ENCODE assay signal across 10 mouse cellular contexts in genomic region chr15:11909875-11910274, GRCm38 (mm10). TPM values are rescaled to one million over a fixed set of nuclear protein-coding genes. Genes with fewer than 3 reads are reported as not detected.
DNase-seq lines count a peak whose midpoint lies in the region; ATAC-seq and TF ChIP-seq lines count a peak whose summit lies in the region.
"Had no signal": no experiment of that assay in that cellular context is flagged by ENCODE, and none has a peak within 500 bp of the region (broad histone marks: within the 10 kb centered on the region; RNA-seq: fewer than 3 reads in every experiment).

No protein-coding gene starts in this region.

- H3K4me2 ChIP-seq in kidney, postnatal 0 days (ENCODE audit: low read length) = no peak overlapping the region

- no peak overlapping the region for H3K9ac ChIP-seq in kidney, postnatal 0 days (ENCODE audit: low read depth, low read length)

- peaks cover 6% of the 10 kb centered on the region for H3K27me3 ChIP-seq in kidney, postnatal 0 days (ENCODE audit: insufficient read depth, low read length)

- no peak overlapping the region for H3K27ac ChIP-seq in kidney, postnatal 0 days

- peak; percentile 75 for TF ChIP-seq CTCF in kidney, postnatal 0 days (IDR thresholded peaks at IDR 0.05; ENCODE audit: low read depth)

- no peak overlapping the region for H3K4me3 ChIP-seq in kidney, postnatal 0 days (replicated peaks; ENCODE audit: low read depth, low read length)

- H3K9me3 ChIP-seq in kidney, postnatal 0 days (replicated peaks; ENCODE audit: low read length) = no peaks in the 10 kb centered on the region

- H3K36me3 ChIP-seq in kidney, postnatal 0 days (ENCODE audit: insufficient read depth, low read length) = no peaks in the 10 kb centered on the region

- DNase-seq in cerebellum, postnatal 14 days = peak; percentile 9 to 24
- no peak for DNase-seq in cerebellum, postnatal 25 days
- peak; percentile 78 for DNase-seq in kidney, postnatal 0 days (ENCODE audit: low spot score)
- DNase-seq in kidney, adult 18-20 months = no peak
- peak; percentile 80 for DNase-seq in 3T3-L1 (ENCODE audit: low read depth, low spot score)
- DNase-seq in embryo, embryonic 10 days (ENCODE audit: low spot score) = peak; percentile 59
- no peak for DNase-seq in right cerebral cortex, postnatal 14 days
- no peak for DNase-seq in right cerebral cortex, adult 2 months (ENCODE audit: low spot score in 2 of 2)
- DNase-seq: cerebellum, adult 9-11 months; heart, postnatal 4 days had no signal

- no peak for ATAC-seq in kidney, postnatal 0 days (replicated peaks; ENCODE audit: low FRiP score, low read depth)

- 40% methylated on average over 6 of the region's 6 CpGs for WGBS in kidney, postnatal 0 days

- peaks cover 7% of the 10 kb centered on the region; the same call in 1 of the 2 replicates for H3K4me1 ChIP-seq in kidney, postnatal 0 days (replicated peaks; ENCODE audit: insufficient read depth, low read length)

RNA-seq across cellular contexts. Expression of gene Npr3, which starts 2.8 kb away (rescaled TPM):
- polyA plus RNA-seq in kidney, postnatal 0 days (2015; fragmentation: Nextera tagmentation; extraction: Ambion mirVana) = 4.8 and 5.2 TPM in 2 replicates

Comparison
In these comparisons a context has a peak if more than half of its experiments do, and no peak if none do; other contexts are left out.
1. DNase-seq: peak in cerebellum, postnatal 14 days (2 of 2), kidney, postnatal 0 days (single experiment), 3T3-L1 (single experiment) and embryo, embryonic 10 days (single experiment); none in cerebellum, postnatal 25 days (0 of 2), kidney, adult 18-20 months (single experiment), right cerebral cortex, postnatal 14 days (single experiment) and right cerebral cortex, adult 2 months (0 of 2).